Mouse (Mus musculus) urinary bladder, postnatal 25 days (tissue): ENCODE measurements around the gene Mrpl52.

Source experiments
- DNase-seq: peaks from one replicate; pipeline ENCODE4 v3.0.0; 2022; ENCODE audit warnings: low spot score

Mrpl52 gene

GRCm38 (mm10) chr14:54432837-54433830 lies 6.4 kb downstream of the Mrpl52 start:
- no peak for DNase-seq

- DNase-seq: peak; percentile 49
Observed at GRCm38 (mm10) chr14:54433941-54434531, 7.3 kb downstream of the Mrpl52 start.

DNA sequence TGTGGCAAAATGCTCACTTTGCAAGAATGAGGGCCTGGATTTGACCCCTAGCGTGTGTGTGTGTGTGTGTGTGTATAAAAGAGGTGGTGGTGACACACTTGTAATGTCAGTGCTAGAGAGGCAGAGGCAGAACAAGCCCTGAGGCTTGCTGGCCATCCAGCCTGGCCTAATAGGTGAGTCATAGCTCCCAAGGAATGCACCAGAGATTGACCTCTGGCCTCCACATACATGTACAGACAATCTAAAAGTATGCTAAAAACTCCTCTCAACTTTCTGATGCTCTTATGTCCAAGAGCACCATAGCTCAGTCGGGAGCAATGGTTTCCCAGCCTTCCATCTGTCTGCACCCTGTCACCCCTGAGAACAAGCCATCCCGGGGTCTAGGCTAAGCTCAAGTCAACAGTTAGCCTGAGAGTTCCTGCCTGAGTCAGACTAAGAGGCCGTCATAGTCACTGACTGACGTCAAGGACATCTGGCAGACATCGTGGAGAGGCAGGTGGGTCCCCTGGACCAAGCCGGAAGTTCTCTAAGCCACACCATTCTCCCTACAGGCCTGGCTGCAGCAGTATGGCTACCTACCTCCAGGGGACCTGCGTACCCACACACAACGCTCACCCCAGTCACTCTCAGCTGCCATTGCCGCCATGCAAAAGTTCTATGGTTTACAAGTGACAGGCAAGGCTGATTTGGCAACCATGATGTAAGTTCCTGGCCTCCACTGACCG lies 8.6 kb downstream of the Mrpl52 start:
- no peak for DNase-seq

DNA sequence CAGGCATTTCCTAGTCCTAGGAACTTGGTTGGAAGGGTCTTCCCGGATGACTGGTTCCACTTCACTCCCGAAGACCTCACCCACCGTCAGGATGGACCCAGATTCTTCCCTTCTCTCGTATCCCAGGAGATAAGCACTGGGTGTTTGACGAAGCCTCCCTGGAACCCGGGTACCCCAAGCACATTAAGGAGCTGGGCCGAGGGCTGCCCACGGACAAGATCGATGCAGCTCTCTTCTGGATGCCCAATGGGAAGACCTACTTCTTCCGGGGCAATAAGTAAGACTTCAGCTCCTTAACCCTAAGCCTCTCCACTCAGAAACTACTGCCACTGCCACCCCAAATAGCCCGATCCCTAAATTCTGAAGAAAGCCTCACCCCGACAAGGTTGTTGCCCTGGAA lies 12.4 kb downstream of the Mrpl52 start:
- DNase-seq: no peak

GRCm38 (mm10) chr14:54439610-54440009 lies 12.9 kb downstream of the Mrpl52 start:
- DNase-seq: no peak

GRCm38 (mm10) chr14:54440538-54440937 lies 13.8 kb downstream of the Mrpl52 start:
- DNase-seq: no peak

GRCm38 (mm10) chr14:54441365-54441764 lies 14.7 kb downstream of the Mrpl52 start:
- no peak for DNase-seq

GRCm38 (mm10) chr14:54442548-54442947 lies 15.8 kb downstream of the Mrpl52 start:
- no peak for DNase-seq

- DNase-seq: peak; percentile 40
Observed at GRCm38 (mm10) chr14:54443196-54443595, 16.5 kb downstream of the Mrpl52 start.

GRCm38 (mm10) chr14:54443712-54444618 lies 17.3 kb downstream of the Mrpl52 start:
- DNase-seq: peak; percentile 33

DNA sequence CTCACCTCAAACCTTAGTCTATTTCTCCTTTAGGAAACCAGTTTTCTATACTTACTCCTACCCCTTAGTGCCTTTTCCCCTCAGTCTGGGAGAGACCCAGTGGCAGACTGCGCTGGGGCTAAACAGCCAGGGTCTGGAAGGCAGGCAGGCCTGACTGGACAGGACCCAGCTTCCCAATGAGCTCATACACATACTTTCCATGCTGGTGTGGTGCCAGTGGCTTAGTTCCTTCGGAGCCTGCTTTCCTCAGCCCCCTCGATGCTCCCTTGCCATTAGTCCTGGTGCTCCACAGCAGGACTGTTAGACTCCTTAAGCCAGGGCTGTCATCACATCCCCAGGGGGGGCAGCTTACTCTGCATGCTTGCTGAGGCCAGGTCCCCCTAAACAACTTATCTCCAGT lies 18.8 kb downstream of the Mrpl52 start:
- no peak for DNase-seq

DNA sequence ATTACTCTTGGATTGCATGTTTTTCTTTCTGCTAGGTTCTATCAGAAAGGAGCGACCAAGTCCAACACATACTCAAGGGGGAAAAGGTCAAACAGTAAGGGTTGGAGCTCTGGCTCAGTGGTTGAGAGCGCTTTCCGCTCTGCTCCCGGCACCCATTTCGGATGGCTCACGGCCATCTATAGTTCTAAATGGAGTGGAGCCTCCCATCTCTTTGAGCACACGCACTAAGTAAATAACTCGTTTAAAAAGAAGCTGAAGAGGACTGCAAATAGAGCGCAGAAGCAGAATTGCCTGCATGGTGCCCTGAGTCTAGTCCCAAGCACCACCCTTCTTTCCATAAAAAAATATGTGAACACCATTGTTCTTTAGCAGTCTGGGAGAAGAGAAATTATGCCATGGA lies 26.9 kb downstream of the Mrpl52 start:
- no peak for DNase-seq

DNA sequence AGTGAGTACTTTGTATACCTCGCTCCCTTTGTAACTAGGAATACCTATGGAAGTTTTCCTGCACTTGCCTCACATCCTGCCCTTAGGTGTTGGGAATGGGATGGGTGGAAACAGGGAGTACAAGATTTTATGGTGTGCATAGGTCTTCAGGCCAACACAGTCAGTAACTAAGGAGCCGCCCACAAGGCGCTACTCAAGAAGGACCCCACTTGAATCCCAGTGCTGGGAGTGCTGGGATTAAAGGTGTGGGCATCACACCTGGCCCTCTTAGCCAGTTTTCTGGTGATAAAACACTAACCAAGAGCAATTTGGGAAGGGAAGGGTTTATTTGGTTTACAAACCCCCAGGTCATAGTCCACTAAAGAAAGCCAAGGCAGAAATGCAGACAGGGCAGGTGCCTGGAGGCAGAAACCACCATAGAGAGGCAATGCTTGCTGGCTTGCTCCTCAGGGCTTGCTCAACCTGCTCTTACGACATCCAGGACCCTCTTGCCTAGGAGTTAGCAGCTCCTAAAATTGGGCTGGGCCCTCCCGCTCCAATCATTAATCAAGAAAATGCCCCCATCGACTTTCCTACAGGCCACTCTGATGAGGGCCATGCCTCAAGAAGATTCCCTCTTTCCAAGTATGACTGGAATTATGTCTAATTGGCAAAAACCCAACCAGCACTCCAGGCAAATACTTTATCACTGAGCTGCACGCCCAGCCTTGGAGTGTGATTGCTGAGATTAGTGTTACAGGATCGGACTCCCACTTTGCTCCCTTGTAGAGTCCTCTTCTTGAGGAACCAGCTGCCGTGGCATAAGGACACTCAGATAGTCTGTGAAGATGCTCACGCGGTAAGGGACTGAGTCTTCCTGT lies 28.2 kb downstream of the Mrpl52 start:
- DNase-seq: no peak

DNA sequence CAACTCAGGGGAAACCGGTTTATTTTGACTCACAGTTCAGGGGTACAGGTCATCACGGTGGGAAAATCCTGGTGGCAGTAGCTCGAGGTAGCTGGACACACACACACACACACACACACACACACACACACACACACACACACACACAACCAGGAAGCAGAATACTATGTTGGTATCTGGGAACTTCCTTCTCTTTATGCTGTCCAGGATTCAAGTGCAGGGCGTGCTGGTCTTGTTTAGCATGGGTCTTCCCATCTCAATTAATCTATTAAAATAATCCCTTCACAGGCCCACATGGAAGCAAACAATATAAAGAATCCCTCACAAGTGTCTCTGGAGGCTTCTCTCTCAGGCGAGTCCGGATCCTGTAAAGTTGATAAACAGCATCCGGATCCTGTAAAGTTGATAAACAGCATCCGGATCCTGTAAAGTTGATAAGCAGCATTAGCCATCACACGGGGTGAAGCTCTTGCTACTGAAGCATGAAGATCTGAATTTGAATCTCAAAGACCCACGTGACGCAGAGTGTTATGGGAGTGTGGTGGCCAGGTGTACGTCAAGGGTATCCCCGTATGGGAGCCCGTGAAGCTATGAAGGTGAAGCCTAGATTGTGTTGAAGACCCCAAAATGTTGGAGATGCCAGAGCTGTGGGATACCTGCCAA lies 31.3 kb downstream of the Mrpl52 start:
- DNase-seq: no peak

- no peak for DNase-seq
Observed at GRCm38 (mm10) chr14:54462146-54462545, 35.4 kb downstream of the Mrpl52 start.

GRCm38 (mm10) chr14:54463108-54463958 lies 36.6 kb downstream of the Mrpl52 start:
- DNase-seq: no peak

- DNase-seq: peak; percentile 87
Observed at GRCm38 (mm10) chr14:54463959-54464292, 37.2 kb downstream of the Mrpl52 start, which contains the start of gene Lrp10. Gene Lrp10 (plus strand): TSS chr14:54464137.

GRCm38 (mm10) chr14:54464293-54465005 lies 37.7 kb downstream of the Mrpl52 start:
- peak; percentile 51 for DNase-seq
